Mouse (Mus musculus) neural tube, embryonic 13.5 days (tissue): ENCODE measurements around the gene Fgfr2. TPM values are rescaled to one million over a fixed set of nuclear protein-coding genes. Genes with fewer than 3 reads are reported as not detected.
A peak's percentile ranks its signal among the peaks of the same experiment; 100 is the strongest.

Source experiments
- ATAC-seq: fragments of 200-750 bp; cut with Nextera tagmentation; 2 replicates; pipeline ENCODE4 v1.8.0; 2017; ENCODE audit warnings: low read depth, mild to moderate bottlenecking, moderate TSS enrichment, moderate library complexity
- H3K27ac ChIP-seq: fragments of 300-500 bp; sonication (generic); replicated peaks from 2 replicates; pipeline ENCODE4 v1.5.1; 2015; ENCODE audit warnings: moderate library complexity, mild to moderate bottlenecking, inconsistent platforms
- H3K27me3 ChIP-seq: fragments of 300-500 bp; sonication (generic); 2 replicates; pipeline ENCODE4 v1.6.1; 2015; ENCODE audit warnings: mild to moderate bottlenecking, inconsistent platforms
- H3K36me3 ChIP-seq: fragments of 300-500 bp; sonication (generic); 2 replicates; pipeline ENCODE4 v1.6.1; 2015; ENCODE audit warnings: mild to moderate bottlenecking, inconsistent platforms
- H3K4me1 ChIP-seq: fragments of 300-500 bp; sonication (generic); replicated peaks from 2 replicates; pipeline ENCODE4 v1.6.1; 2015; ENCODE audit warnings: inconsistent platforms
- H3K4me2 ChIP-seq: fragments of 300-500 bp; sonication (generic); 2 replicates; pipeline ENCODE4 v1.6.1; 2015; ENCODE audit warnings: inconsistent platforms, mild to moderate bottlenecking, moderate library complexity
- H3K4me3 ChIP-seq: fragments of 300-500 bp; sonication (generic); 2 replicates; pipeline ENCODE4 v1.5.1; 2015; ENCODE audit warnings: mild to moderate bottlenecking, inconsistent platforms
- H3K9ac ChIP-seq: fragments of 300-500 bp; sonication (generic); 2 replicates; pipeline ENCODE4 v1.6.1; 2015; ENCODE audit warnings: moderate library complexity, mild to moderate bottlenecking, inconsistent platforms
- H3K9me3 ChIP-seq: fragments of 300-500 bp; sonication (generic); 2 replicates; pipeline ENCODE4 v1.6.1; 2016; ENCODE audit warnings: inconsistent platforms
- WGBS: fragments of 180-500 bp; shearing (Covaris S2); methylation state at CpG from one replicate; pipeline ENCODE4 v1.1.7; 2015; 5-methylcytosine and 5-hydroxymethylcytosine counted together
- polyA plus RNA-seq: library from polyadenylated mRNA; unstranded; fragments of >200 nt; fragmentation: Nextera tagmentation; extraction: Ambion mirVana; gene quantifications from 2 replicates; pipeline ENCODE4 v1.2.1, GENCODE M21; 2015

The Fgfr2 gene
- polyA plus RNA-seq, 1 experiment from 2014 or later, result 22.9 TPM

DNA sequence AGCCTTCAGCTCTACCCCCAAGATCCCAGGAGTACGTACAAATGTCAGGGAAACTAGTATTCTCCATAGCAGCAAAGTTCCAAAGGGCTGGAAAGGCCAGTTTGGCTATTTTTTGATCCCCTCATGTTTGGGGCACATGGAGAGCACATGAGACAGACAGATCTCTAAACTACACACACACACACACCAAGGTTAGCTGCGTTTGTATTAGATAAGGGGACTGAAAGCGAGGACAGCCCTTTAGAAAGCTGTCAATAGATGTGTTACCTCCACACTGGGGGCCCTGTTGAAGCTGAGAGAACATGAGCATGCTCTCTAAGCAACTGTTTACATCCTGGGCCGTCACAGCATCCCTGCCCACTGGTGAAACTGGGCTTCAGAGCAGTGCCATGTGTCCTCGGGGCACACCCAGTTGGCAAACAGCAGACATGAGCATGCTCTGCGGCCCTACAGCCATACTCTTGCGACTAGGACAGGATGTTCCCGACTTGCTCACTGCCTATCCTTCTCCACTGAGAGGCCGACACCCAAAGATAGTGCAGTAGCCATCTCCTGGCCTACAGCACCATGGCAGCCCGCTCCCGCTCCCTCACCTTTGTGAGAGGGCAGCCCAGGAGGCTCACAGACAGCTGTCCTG lies 356.8 kb downstream of the Fgfr2 start:
- Histone ChIP-seq H3K4me2 (no peak overlapping the region), H3K27ac (no peak overlapping the region), H3K9me3 (no peaks in the 10 kb centered on the region), H3K9ac (no peak overlapping the region), H3K4me1 (peaks cover 35% of the 10 kb centered on the region), H3K27me3 (no peaks in the 10 kb centered on the region), H3K36me3 (peaks cover 18% of the 10 kb centered on the region), H3K4me3 (no peak overlapping the region)
- WGBS, result 86% methylated on average over 11 of the region's 11 CpGs
- ATAC-seq, result no peak

DNA sequence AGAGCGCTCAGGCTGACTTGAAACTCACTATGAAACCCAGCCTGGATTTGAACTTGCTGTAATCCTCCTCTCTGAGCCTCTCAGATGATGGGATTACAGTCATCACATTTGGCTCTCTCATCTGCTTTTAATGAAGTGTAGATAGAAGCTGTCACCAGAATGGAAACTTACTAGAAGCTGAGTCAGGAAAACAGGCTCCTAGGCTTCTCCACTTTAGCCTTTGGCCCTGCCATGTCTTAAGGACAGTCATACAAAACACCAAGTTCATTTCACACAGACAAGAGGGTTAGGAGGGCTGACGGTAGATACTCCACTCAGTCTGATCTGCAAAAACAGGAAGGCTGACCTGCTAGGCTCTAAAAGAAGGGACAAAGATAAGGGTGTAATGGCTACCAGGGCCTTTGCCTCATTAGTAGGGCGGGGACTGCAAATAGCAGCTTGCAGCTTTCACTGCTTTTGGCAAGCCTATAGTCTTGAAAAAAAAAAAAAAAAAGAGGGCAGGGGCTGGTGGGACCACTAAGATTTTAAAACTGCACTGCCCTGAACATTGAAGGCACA lies 357.4 kb downstream of the Fgfr2 start:
- Histone ChIP-seq H3K9ac (no peak overlapping the region), H3K27ac (no peak overlapping the region), H3K9me3 (no peaks in the 10 kb centered on the region), H3K27me3 (no peaks in the 10 kb centered on the region), H3K36me3 (peaks cover 16% of the 10 kb centered on the region; the same call in 1 of the 2 replicates), H3K4me2 (no peak overlapping the region), H3K4me3 (no peak overlapping the region), H3K4me1 (peaks cover 35% of the 10 kb centered on the region)
- WGBS, result 95% methylated on average over 3 of the region's 3 CpGs
- ATAC-seq, result no peak

DNA sequence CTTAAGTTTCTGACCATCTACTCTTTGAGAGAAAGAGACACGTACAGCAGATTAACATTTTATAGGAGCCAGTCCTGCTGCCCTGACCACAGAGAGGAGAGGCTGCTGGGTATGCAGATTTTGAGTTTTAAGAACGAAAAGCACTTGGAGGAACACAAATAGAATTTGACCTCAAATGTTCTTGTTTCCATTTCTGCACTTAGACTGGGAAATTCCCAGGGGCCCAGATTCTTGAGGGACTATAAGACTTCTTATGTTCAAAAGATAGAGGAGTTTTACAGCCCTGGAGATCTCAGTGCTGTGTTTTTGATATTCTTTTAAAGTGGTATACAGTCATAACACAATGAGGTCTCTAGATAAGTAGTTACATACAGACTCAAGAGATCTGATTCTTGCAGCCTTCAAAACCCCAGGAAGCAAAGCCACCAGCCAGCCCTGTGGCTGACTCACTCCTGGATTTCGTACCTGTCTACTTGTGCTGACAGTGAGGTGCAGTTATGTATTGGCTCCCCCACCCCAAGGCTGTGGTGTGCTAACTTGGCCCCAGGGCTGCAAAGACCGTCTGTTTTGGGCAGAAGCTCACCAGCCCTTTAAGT lies 358.2 kb downstream of the Fgfr2 start:
- no peak for ATAC-seq
- no peak overlapping the region for H3K9ac ChIP-seq
- H3K36me3 ChIP-seq, result peaks cover 14% of the 10 kb centered on the region; the same call in 1 of the 2 replicates
- no peaks in the 10 kb centered on the region for H3K27me3 ChIP-seq
- 83% methylated on average over 4 of the region's 4 CpGs for WGBS
- H3K27ac ChIP-seq, result no peak overlapping the region
- H3K9me3 ChIP-seq, result no peaks in the 10 kb centered on the region
- no peak overlapping the region for H3K4me2 ChIP-seq
- peaks cover 35% of the 10 kb centered on the region for H3K4me1 ChIP-seq
- H3K4me3 ChIP-seq, result no peak overlapping the region

DNA sequence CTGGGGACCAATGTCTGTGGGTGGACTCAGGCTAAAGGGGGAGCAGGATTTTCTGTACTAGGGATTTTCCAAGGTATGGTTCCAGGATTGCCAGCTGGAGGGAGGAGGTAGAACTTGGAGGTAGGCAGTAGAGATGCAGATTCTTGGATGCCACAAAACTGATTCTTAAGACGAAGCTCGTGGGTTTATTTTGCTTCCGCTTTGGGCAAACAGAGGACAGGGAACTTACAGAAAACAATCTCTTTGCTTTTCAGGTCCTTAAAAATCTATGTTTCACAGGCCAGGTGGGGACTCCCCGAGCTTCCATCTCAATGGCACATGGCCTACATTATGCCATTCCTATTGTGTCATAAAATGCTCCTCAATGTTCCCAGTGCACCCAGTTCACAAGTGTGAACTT lies 358.8 kb downstream of the Fgfr2 start:
- Histone ChIP-seq H3K27ac (no peak overlapping the region), H3K4me3 (no peak overlapping the region), H3K4me1 (peaks cover 31% of the 10 kb centered on the region), H3K9ac (no peak overlapping the region), H3K4me2 (no peak overlapping the region), H3K9me3 (no peaks in the 10 kb centered on the region), H3K36me3 (peaks cover 20% of the 10 kb centered on the region), H3K27me3 (no peaks in the 10 kb centered on the region)
- ATAC-seq, result no peak
- WGBS, result 95% methylated on average over 4 of the region's 4 CpGs

DNA sequence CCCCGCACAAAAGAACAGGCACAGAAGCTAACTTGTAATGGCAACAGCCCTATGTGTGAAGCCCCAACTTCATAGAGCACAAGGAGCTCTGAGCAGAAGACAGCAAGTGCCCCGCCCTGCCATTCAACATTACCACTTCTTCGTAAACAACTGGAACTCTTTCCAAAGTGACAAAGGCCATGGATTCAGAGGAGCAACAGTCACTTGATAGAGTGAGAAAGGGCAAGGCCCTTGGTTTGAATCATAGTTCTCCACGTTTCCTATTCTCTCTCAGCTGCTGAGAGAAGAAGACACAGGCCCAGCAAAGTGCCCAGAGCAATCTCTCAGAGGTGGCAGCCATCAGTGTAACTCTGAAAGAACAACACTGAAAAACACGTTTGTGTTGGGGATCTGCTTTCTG lies 359.2 kb downstream of the Fgfr2 start:
- H3K4me3 ChIP-seq, result no peak overlapping the region
- WGBS, result 91% methylated on average over 5 of the region's 5 CpGs
- ATAC-seq, result no peak
- H3K9me3 ChIP-seq, result no peaks in the 10 kb centered on the region
- no peak overlapping the region for H3K27ac ChIP-seq
- no peak overlapping the region for H3K9ac ChIP-seq
- no peaks in the 10 kb centered on the region for H3K27me3 ChIP-seq
- peaks cover 28% of the 10 kb centered on the region for H3K4me1 ChIP-seq
- peaks cover 22% of the 10 kb centered on the region for H3K36me3 ChIP-seq
- no peak overlapping the region for H3K4me2 ChIP-seq

DNA sequence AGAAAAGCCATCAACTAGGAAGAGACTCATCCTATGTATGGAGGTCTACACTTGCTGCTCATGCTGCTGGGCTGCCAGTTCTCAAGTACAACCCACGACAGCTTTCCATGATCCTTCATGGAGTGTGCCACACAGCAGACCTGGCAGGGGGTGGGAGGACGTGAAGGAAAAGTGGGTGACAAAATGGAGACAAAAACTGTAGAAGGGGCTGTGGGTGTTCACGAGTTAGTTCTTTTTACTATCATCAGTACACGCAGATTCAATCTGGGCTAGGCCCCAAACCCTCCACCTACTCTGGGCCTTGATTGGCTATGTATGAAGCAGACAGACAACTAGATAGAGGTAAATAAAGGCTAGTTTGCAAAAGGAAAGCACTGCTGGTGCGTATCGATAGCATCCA lies 359.8 kb downstream of the Fgfr2 start:
- Histone ChIP-seq H3K9ac (no peak overlapping the region), H3K36me3 (peaks cover 28% of the 10 kb centered on the region), H3K27me3 (no peaks in the 10 kb centered on the region), H3K27ac (no peak overlapping the region), H3K4me1 (peaks cover 22% of the 10 kb centered on the region), H3K4me3 (no peak overlapping the region), H3K4me2 (no peak overlapping the region), H3K9me3 (no peaks in the 10 kb centered on the region)
- ATAC-seq, result no peak
- 95% methylated on average over 6 of the region's 6 CpGs for WGBS

DNA sequence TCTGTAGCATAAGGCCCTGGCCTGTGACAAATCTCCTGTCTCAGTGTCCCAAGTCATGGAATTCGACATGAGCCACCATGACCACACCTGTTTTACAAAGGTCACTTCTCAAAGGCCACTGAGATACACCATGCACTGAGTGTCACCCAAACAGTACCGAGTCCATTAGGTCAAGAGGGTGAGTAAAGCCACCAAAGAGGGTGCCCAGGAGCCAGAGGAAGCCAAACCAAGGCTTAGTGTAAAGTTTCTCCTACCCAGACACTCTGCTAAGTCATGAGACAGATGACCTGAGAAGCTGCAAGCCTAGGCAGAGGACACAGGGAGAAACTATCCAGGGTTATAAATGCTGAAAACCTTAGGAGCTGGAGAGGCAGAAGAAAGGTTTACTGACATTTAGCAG lies 361.7 kb downstream of the Fgfr2 start:
- no peak overlapping the region for H3K27ac ChIP-seq
- H3K36me3 ChIP-seq, result peaks cover 40% of the 10 kb centered on the region
- 92% methylated on average over 2 of the region's 2 CpGs for WGBS
- H3K27me3 ChIP-seq, result no peaks in the 10 kb centered on the region
- no peak for ATAC-seq
- H3K4me2 ChIP-seq, result no peak overlapping the region
- no peaks in the 10 kb centered on the region for H3K9me3 ChIP-seq
- H3K4me3 ChIP-seq, result no peak overlapping the region
- peaks cover 3% of the 10 kb centered on the region for H3K4me1 ChIP-seq
- H3K9ac ChIP-seq, result no peak overlapping the region

DNA sequence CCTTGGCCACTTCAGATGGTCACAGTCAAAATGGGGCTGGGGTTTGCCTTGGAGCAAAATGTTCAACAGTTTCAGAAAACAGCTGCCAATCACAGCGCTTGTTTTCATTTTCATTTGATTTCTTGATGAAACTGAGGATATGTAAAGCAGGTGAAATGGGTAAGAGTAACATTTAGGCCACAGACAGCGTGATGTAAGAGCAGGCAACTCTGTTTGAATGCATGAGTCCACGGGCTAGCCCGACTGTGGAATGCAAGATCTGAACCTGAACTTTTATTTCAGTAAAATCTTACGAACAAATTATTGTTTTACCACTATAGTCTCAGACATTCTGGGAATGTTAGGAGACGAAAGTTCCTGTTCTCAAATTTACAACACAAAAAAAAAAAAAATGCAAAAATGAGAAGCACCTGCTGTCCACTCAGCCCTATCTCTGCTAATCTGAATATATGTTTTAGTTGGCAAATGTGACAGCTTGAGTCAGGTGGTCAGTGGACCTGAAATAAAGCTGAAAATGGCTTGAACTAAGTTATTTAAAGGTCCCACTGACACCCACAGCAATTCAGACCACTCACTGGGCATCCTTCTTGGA lies 362.5 kb downstream of the Fgfr2 start:
- H3K27ac ChIP-seq, result no peak overlapping the region

DNA sequence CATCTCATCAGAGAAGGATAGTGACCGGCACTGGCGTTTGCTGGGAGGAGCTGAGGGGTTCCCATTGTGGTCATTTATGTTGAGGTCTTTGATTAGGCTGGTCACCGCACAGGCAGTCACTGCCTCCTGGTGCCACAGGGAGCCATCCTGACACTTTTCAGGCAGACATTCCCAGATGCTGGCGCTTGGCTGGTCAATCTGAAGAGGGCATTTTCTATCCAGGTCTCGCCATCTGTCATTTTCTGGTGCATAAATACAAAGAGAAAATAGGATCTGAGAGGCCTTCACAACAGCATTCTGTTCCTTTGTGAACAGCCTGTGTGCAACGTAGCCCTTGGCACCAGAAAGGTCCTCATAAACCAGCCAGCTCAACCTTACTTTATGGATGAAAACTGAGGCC lies 363.2 kb downstream of the Fgfr2 start:
- 76% methylated on average over 6 of the region's 6 CpGs for WGBS
- H3K27ac ChIP-seq, result no peak overlapping the region
- ATAC-seq, result no peak

More for the DNA sequence above, 362.5 kb downstream of the Fgfr2 start:
- 0 out of 2 replicates have a peak, but pooled peaks cover 4% of the 10 kb centered on the region for H3K4me1 ChIP-seq
- H3K4me3 ChIP-seq, result no peak overlapping the region
- H3K36me3 ChIP-seq, result peaks cover 40% of the 10 kb centered on the region
- 97% methylated on average over 6 of the region's 6 CpGs for WGBS
- no peak for ATAC-seq
- no peaks in the 10 kb centered on the region for H3K9me3 ChIP-seq
- no peak overlapping the region for H3K4me2 ChIP-seq
- no peaks in the 10 kb centered on the region for H3K27me3 ChIP-seq
- H3K9ac ChIP-seq, result no peak overlapping the region

DNA sequence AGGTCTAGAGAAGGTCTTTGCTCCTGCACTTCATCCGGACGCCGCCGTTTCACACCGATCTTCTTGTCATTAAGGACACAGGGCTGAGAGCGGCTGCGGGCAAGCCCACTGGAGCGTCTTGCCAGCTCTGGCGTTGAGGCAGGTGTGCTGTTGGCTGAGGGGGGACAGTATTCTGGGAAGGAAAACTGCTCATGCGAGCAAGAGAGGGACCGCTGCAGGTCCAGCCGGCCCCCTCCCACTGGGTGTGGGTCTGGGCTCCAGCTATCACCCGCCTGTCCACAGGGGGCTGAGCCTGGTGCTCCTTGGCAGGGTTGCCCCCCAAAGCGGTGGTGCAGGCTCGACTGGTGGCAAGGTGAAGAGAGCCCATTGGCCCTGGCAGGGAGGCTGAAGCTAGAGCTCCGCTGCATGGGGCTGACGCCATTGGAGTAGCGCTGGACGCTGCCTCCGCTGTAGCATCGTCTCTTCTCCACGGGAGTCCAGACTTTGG lies 363.7 kb downstream of the Fgfr2 start:
- H3K4me2 ChIP-seq, result no peak overlapping the region
- H3K4me3 ChIP-seq, result no peak overlapping the region
- no peak for ATAC-seq
- H3K36me3 ChIP-seq, result peaks cover 40% of the 10 kb centered on the region
- H3K9ac ChIP-seq, result no peak overlapping the region
- 93% methylated on average over 22 of the region's 22 CpGs for WGBS
- H3K27me3 ChIP-seq, result no peaks in the 10 kb centered on the region
- H3K27ac ChIP-seq, result 0 out of 2 replicates have a peak overlapping the region, but pooled peaks have one; percentile 5
- peaks cover 11% of the 10 kb centered on the region for H3K4me1 ChIP-seq
- no peaks in the 10 kb centered on the region for H3K9me3 ChIP-seq

More for the DNA sequence above, 363.2 kb downstream of the Fgfr2 start:
- H3K4me1 ChIP-seq, result peaks cover 7% of the 10 kb centered on the region
- H3K36me3 ChIP-seq, result peaks cover 40% of the 10 kb centered on the region
- no peaks in the 10 kb centered on the region for H3K9me3 ChIP-seq
- H3K4me2 ChIP-seq, result no peak overlapping the region
- no peak overlapping the region for H3K4me3 ChIP-seq
- no peak overlapping the region for H3K9ac ChIP-seq
- no peaks in the 10 kb centered on the region for H3K27me3 ChIP-seq

DNA sequence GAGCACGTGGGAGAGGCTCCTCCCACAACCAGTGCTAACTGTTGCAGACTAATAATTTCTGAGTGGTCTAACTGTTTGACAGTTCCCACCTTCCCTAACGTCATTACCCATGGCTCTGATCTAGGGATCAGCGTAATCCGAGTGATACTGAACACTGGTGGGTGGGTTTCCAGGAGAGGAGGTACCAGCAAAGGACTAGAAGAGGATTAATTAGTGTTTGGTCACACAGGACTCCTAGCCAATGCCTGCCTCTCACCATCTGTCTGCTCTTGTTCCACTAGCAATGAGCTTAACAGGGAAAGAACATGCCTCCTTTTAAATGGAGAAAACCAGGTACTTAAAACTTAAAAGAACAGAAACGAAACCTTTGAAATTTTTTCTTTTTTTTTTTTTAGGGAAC lies 364.3 kb downstream of the Fgfr2 start:
- 83% methylated on average over 5 of the region's 5 CpGs for WGBS

DNA sequence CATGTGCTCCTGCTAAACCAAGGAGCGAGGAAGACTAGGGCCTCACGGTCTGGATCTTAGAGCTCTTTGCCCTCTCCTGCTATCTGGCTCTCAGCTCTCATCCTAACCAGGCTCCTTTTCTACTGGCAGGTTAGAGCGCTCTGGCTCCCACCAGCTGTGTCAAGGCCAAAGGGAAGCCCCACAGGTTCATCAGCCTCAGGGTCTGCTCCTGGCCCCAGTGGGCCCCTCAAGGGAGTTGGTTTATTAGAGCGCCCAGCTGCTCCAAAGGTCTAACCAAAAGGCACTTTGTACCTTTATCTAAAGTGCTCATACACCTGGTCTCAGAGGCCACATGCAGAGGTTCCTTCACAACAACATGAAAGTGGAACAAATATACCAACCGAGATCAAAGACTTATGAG lies 366.8 kb downstream of the Fgfr2 start:
- Histone ChIP-seq H3K9me3 (no peaks in the 10 kb centered on the region), H3K27me3 (no peaks in the 10 kb centered on the region), H3K9ac (no peak overlapping the region), H3K4me3 (no peak overlapping the region), H3K27ac (no peak overlapping the region), H3K36me3 (peaks cover 27% of the 10 kb centered on the region), H3K4me2 (no peak overlapping the region), H3K4me1 (peaks cover 39% of the 10 kb centered on the region)
- no peak for ATAC-seq
- WGBS, result 89% methylated on average over 5 of the region's 5 CpGs

More for the DNA sequence above, 364.3 kb downstream of the Fgfr2 start:
- H3K36me3 ChIP-seq, result peaks cover 36% of the 10 kb centered on the region
- H3K27me3 ChIP-seq, result no peaks in the 10 kb centered on the region
- no peak for ATAC-seq
- H3K27ac ChIP-seq, result no peak overlapping the region
- no peak overlapping the region for H3K4me3 ChIP-seq
- no peak overlapping the region for H3K9ac ChIP-seq
- H3K4me1 ChIP-seq, result peaks cover 17% of the 10 kb centered on the region
- no peaks in the 10 kb centered on the region for H3K9me3 ChIP-seq
- no peak overlapping the region for H3K4me2 ChIP-seq
